Mouse (Mus musculus) midbrain, embryonic 11.5 days (tissue): ENCODE results near the gene Zcrb1. TPM values are rescaled to one million over a fixed set of nuclear protein-coding genes. Genes with fewer than 3 reads are reported as not detected.
"Not testable (repeated sequence)": the region's sequence is repeated elsewhere in the genome, so short reads cannot be mapped to it uniquely, and the experiment has no call there.

Experiments
- ATAC-seq: fragments of 200-750 bp; cut with Nextera tagmentation; 2 replicates; pipeline ENCODE4 v1.8.0; 2017; ENCODE audit warnings: moderate TSS enrichment, moderate library complexity; ENCODE audit not compliant: low FRiP score
- DNase-seq: peaks from one replicate; pipeline ENCODE4 v3.0.0; 2015; ENCODE audit warnings: low spot score; ENCODE audit errors: missing footprints
- H3K27ac ChIP-seq: fragments of 300-500 bp; sonication (generic); 2 replicates; pipeline ENCODE4 v1.5.1; 2014; ENCODE audit warnings: low read depth, low read length
- H3K27me3 ChIP-seq: fragments of 300-500 bp; sonication (generic); 2 replicates; pipeline ENCODE4 v1.6.1; 2014; ENCODE audit warnings: mild to moderate bottlenecking, low read length, moderate library complexity, mixed read lengths; ENCODE audit not compliant: control insufficient read depth, insufficient read depth
- H3K36me3 ChIP-seq: fragments of 300-500 bp; sonication (generic); 2 replicates; pipeline ENCODE4 v1.6.1; 2014; ENCODE audit warnings: mild to moderate bottlenecking, low read length, moderate library complexity, mixed read lengths; ENCODE audit not compliant: control insufficient read depth, insufficient read depth
- H3K4me1 ChIP-seq: fragments of 300-500 bp; sonication (generic); 2 replicates; pipeline ENCODE4 v1.6.1; 2014; ENCODE audit warnings: low read length; ENCODE audit not compliant: control insufficient read depth, insufficient read depth
- H3K4me2 ChIP-seq: fragments of 300-500 bp; sonication (generic); 2 replicates; pipeline ENCODE4 v1.6.1; 2014; ENCODE audit warnings: mild to moderate bottlenecking, moderate library complexity
- H3K4me3 ChIP-seq: fragments of 300-500 bp; sonication (generic); 2 replicates; pipeline ENCODE4 v1.5.1; 2014; ENCODE audit warnings: low read depth, low read length
- H3K9ac ChIP-seq: fragments of 300-500 bp; sonication (generic); 2 replicates; pipeline ENCODE4 v1.6.1; 2014; ENCODE audit warnings: low read length
- H3K9me3 ChIP-seq: fragments of 300-500 bp; sonication (generic); 2 replicates; pipeline ENCODE4 v1.6.1; 2016; ENCODE audit warnings: low read length; ENCODE audit not compliant: control insufficient read depth
- whole genome bisulfite sequencing: fragments of 180-500 bp; shearing (Covaris S2); extraction: QIAGEN DNeasy Blood & Tissue Kit; methylation state at CpG from one replicate; pipeline ENCODE4 v1.1.7; 2014; 5-methylcytosine and 5-hydroxymethylcytosine counted together
- polyA plus RNA-seq: library from polyadenylated mRNA; unstranded; fragments of >200 nt; fragmentation: Nextera tagmentation; extraction: Ambion mirVana; gene quantifications from 2 replicates; pipeline ENCODE4 v1.2.1, GENCODE M21; 2014

Zcrb1 gene
- polyA plus RNA-seq, 1 experiment from 2014 or later = 163 TPM

- Histone ChIP-seq H3K4me2 (no peak overlapping the region), H3K9ac (no peak overlapping the region), H3K4me1 (no peaks in the 10 kb centered on the region), H3K9me3 (no peaks in the 10 kb centered on the region), H3K36me3 (peaks cover 9% of the 10 kb centered on the region), H3K27me3 (no peaks in the 10 kb centered on the region), H3K27ac (no peak overlapping the region), H3K4me3 (no peak overlapping the region)
- ATAC-seq (no peak), DNase-seq (no peak)
- 73% methylated on average over 5 of the region's 5 CpGs for WGBS
Observed at GRCm38 (mm10) chr15:93381337-93381736, 16.8 kb downstream of the Zcrb1 start.

- H3K27ac ChIP-seq = no peak overlapping the region
- ATAC-seq (no peak), DNase-seq (no peak)
- H3K27me3 ChIP-seq = no peaks in the 10 kb centered on the region
- no peaks in the 10 kb centered on the region for H3K36me3 ChIP-seq
- 83% methylated on average over 3 of the region's 3 CpGs for WGBS
- H3K4me3 ChIP-seq = no peak overlapping the region
- no peaks in the 10 kb centered on the region for H3K9me3 ChIP-seq
- H3K4me1 ChIP-seq = no peaks in the 10 kb centered on the region
- no peak overlapping the region for H3K4me2 ChIP-seq
- H3K9ac ChIP-seq = no peak overlapping the region
Observed at GRCm38 (mm10) chr15:93379177-93379576, 19.0 kb downstream of the Zcrb1 start.

GRCm38 (mm10) chr15:93375696-93376095 is 22.4 kb downstream of the Zcrb1 start:
- Histone ChIP-seq H3K9ac (no peak overlapping the region), H3K36me3 (no peaks in the 10 kb centered on the region), H3K4me1 (no peaks in the 10 kb centered on the region), H3K4me3 (no peak overlapping the region), H3K27me3 (no peaks in the 10 kb centered on the region), H3K4me2 (no peak overlapping the region), H3K9me3 (no peaks in the 10 kb centered on the region), H3K27ac (no peak overlapping the region)
- WGBS = 86% methylated on average over 5 of the region's 5 CpGs
- ATAC-seq (no peak), DNase-seq (no peak)

- DNase-seq, H3K27ac ChIP-seq, H3K36me3 ChIP-seq, ATAC-seq, H3K4me3 ChIP-seq, H3K9ac ChIP-seq, H3K9me3 ChIP-seq, H3K4me2 ChIP-seq, H3K4me1 ChIP-seq, H3K27me3 ChIP-seq: not testable (repeated sequence)
Observed at GRCm38 (mm10) chr15:93372525-93373119, 25.5 kb downstream of the Zcrb1 start.

GRCm38 (mm10) chr15:93371838-93372237 is 26.3 kb downstream of the Zcrb1 start:
- Histone ChIP-seq H3K36me3 (no peaks in the 10 kb centered on the region), H3K27me3 (no peaks in the 10 kb centered on the region), H3K27ac (no peak overlapping the region), H3K9me3 (no peaks in the 10 kb centered on the region), H3K4me1 (no peaks in the 10 kb centered on the region), H3K4me2 (no peak overlapping the region), H3K9ac (no peak overlapping the region), H3K4me3 (no peak overlapping the region)
- 93% methylated on average over 2 of the region's 2 CpGs for WGBS
- ATAC-seq (no peak), DNase-seq (no peak)

- H3K36me3 ChIP-seq = no peaks in the 10 kb centered on the region
- H3K27ac ChIP-seq = no peak overlapping the region
- H3K4me2 ChIP-seq = no peak overlapping the region
- WGBS = 76% methylated on average over 9 of the region's 9 CpGs
- ATAC-seq = no peak
- H3K4me1 ChIP-seq = no peaks in the 10 kb centered on the region
- no peaks in the 10 kb centered on the region for H3K9me3 ChIP-seq
- H3K4me3 ChIP-seq = no peak overlapping the region
- H3K27me3 ChIP-seq = no peaks in the 10 kb centered on the region
- no peak overlapping the region for H3K9ac ChIP-seq
- no peak for DNase-seq
Observed at GRCm38 (mm10) chr15:93368558-93368957, 29.6 kb downstream of the Zcrb1 start.

GRCm38 (mm10) chr15:93365561-93365960 is 32.6 kb downstream of the Zcrb1 start:
- DNase-seq = no peak
- Histone ChIP-seq H3K36me3 (no peaks in the 10 kb centered on the region), H3K4me1 (no peaks in the 10 kb centered on the region), H3K9ac (no peak overlapping the region), H3K4me2 (no peak overlapping the region), H3K27ac (no peak overlapping the region), H3K4me3 (no peak overlapping the region), H3K27me3 (no peaks in the 10 kb centered on the region), H3K9me3 (no peaks in the 10 kb centered on the region)
- ATAC-seq = no peak
- 92% methylated on average over 6 of the region's 6 CpGs for WGBS

GRCm38 (mm10) chr15:93358346-93359095 is 39.6 kb downstream of the Zcrb1 start:
- H3K4me2 ChIP-seq = no peak overlapping the region
- 93% methylated on average over 18 of the region's 19 CpGs for whole genome bisulfite sequencing
- no peak overlapping the region for H3K9ac ChIP-seq
- H3K36me3 ChIP-seq = no peaks in the 10 kb centered on the region
- no peak for ATAC-seq
- no peak for DNase-seq
- no peak overlapping the region for H3K4me3 ChIP-seq
- no peak overlapping the region for H3K27ac ChIP-seq
- no peaks in the 10 kb centered on the region for H3K9me3 ChIP-seq
- H3K4me1 ChIP-seq = no peaks in the 10 kb centered on the region
- H3K27me3 ChIP-seq = no peaks in the 10 kb centered on the region

GRCm38 (mm10) chr15:93340630-93341379 is 57.3 kb downstream of the Zcrb1 start:
- no peaks in the 10 kb centered on the region for H3K36me3 ChIP-seq
- no peak for DNase-seq

More at GRCm38 (mm10) chr15:93340630-93341379, 57.3 kb downstream of the Zcrb1 start:
- Histone ChIP-seq H3K4me1 (no peaks in the 10 kb centered on the region; the same call in 1 of the 2 replicates), H3K9ac (no peak overlapping the region), H3K4me2 (no peak overlapping the region), H3K9me3 (no peaks in the 10 kb centered on the region), H3K27me3 (no peaks in the 10 kb centered on the region), H3K4me3 (no peak overlapping the region), H3K27ac (no peak overlapping the region)
- ATAC-seq = no peak
- WGBS = 88% methylated on average over 10 of the region's 10 CpGs
